Mouse (Mus musculus) liver, adult 2 months (tissue): ENCODE results near the gene Ankrd34a.

Experiments
- CTCF ChIP-seq: fragments of 200-500 bp; IDR thresholded peaks from 2 replicates; pipeline ENCODE4 v1.5.1; 2011; ENCODE audit warnings: low read depth, low read length, control low read depth
- POLR2A ChIP-seq: fragments of 200-500 bp; IDR thresholded peaks from 2 replicates; pipeline ENCODE4 v1.6.1; 2011; ENCODE audit warnings: low read length, control low read depth; ENCODE audit not compliant: insufficient read depth; ENCODE audit errors: extremely low read depth

DNA sequence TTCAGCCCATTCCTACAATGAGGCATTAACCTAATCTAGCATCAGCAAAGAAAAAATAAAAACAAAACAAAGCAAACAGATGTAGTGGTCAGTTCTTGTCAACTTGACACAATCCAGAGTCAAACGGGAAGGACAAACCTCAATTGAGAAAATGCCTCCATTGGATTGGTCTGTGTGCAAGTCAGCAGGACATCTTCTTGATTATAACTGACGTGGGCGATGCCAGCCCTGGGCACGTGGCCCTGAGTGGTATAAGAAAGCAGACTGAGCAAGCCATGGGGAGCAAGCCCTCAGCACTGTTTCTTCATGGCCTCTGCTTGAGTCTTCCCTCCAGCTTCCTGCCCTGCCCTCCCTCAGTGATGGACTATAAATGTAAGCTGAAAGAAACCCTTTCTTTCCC, 49.6 kb upstream of the Ankrd34a start:
- TF ChIP-seq POLR2A, result no peak
- no peak for TF ChIP-seq CTCF
